Mouse (Mus musculus) ZHBTc4 (cell line): ENCODE results near the gene Atoh8.
A peak's percentile ranks its signal among the peaks of the same experiment; 100 is the strongest.

Experiments
- DNase-seq: peaks from one replicate; pipeline ENCODE4 v3.0.0-alpha.2; 2011; ENCODE audit warnings: low read depth, low spot score

Gene Atoh8

GRCm38 (mm10) chr6:72235098-72235806, at the start of gene Atoh8:
TSS of gene Atoh8 (minus strand) at chr6:72235577.
- DNase-seq = peak; percentile 62

DNA sequence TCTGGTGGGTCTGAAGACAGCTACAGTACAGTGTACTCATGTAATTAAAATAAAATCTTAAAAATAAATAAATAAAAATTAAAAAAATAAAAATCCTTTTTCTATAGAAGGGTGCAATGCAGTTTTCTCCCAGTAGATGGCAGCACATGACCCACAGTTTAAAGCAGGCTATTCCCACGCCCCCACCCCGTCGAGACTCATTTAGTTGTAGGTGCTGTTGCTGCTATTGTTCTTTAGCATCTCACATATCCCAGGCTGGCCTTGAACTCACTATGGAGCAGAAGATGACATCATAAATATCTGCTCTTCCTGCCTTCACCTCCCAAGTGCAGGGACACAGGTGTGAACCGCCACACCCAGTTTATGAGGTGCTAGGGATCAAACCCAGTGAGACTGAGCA, 48.5 kb upstream of the Atoh8 start:
- DNase-seq = peak; percentile 52

GRCm38 (mm10) chr6:72280410-72280998, 45.1 kb upstream of the Atoh8 start:
- no peak for DNase-seq

DNA sequence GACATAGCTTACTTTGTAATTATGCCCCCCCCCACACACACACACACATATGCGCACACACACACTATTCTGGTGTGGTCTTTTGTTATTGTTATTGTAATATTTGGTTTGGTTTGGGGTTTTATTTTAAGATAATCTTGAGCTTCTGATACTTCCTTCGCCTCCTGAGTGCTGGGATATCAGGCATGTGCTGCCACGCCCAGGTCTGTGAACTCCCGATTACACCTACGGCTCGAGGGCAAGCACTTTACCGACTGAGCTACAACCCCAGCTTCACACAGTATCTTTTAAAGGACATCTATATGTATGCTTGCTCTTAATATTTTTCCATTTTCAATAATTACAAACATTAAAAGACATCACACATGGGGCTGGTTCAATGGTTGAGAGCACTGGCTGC, 44.1 kb upstream of the Atoh8 start:
- no peak for DNase-seq

DNA sequence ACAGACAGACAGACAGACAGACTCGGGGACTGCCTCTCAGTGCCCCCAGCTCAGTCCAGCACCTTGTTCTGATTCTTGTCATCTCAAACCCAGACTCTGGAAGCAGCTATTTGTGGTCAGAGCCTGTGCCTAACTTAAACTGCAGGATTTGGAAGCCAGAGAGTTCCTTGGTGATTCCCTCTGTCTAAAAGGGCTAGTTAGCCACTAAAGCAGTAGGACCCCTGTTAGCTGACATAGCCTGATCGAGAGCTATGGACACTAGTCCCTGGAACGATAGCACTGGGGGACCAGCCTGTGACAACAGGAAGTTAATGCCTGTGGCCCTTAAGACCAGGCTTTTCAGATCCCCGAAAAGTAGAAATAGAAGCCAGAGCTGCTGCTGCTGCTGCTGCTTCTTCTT, 43.5 kb upstream of the Atoh8 start:
- no peak for DNase-seq

GRCm38 (mm10) chr6:72277508-72278166, 42.3 kb upstream of the Atoh8 start:
- no peak for DNase-seq

DNA sequence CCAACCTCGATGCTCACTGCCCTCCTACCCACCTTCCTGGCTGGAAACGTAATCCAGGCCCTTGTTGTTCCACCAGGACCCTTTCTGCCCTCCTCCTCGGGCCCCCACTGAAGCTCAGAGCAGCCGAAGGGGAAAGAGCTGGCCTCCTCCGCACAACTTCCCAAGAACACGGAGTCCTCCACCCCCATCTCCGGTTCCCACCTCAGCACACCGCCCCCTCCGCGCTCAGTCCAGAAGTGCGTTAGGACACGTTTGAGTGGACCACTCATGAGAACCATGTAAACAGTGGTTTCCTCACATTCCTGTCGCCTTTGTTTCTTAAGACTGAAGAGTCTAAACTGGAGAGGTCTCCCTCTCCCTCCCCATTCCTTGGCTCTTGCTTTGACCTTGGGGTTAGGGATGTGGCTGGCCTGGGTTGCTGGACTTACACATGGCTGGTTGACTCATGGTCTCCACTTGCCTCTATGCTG, 41.6 kb upstream of the Atoh8 start:
- no peak for DNase-seq

DNA sequence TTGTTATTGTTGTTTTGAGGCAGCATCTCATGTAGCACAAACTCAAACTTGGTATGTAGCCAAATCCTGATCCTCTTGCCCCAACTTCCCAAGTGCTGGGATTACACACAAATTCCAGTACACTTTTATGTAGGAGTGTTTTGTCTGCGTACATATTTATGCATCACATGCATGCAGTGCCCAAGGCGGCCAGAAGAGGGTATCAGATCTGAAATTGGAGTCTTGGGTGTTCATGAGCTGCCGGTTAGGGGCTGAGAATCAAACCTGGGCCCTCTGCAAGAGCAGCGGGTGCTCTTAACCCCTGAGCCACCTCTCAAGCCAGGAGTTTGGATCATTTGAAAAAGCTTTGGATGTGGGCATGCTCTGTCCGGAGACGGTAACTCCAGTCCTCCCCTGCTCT, 40.8 kb upstream of the Atoh8 start:
- peak; percentile 66 for DNase-seq

DNA sequence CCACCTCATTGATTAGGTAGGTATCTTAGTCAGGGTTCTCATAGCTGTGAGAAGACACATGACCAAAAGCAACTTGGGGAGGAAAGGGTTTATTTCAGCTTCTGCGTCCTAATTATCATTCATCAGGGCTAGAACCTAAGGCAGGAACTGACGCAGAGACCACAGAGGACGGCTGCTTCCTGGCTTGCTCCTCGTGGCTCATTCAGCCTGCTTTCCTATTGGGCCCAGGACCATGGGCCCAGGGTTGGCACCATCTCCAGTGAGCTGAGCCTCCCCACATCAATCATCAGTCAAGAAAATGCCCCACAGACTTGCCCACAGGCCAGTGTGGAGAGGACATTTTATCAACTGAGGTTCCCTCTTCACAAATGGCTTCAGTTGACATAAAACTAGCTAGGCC, 40.1 kb upstream of the Atoh8 start:
- DNase-seq = no peak

GRCm38 (mm10) chr6:72273153-72273552, 37.8 kb upstream of the Atoh8 start:
- peak; percentile 15 for DNase-seq

DNA sequence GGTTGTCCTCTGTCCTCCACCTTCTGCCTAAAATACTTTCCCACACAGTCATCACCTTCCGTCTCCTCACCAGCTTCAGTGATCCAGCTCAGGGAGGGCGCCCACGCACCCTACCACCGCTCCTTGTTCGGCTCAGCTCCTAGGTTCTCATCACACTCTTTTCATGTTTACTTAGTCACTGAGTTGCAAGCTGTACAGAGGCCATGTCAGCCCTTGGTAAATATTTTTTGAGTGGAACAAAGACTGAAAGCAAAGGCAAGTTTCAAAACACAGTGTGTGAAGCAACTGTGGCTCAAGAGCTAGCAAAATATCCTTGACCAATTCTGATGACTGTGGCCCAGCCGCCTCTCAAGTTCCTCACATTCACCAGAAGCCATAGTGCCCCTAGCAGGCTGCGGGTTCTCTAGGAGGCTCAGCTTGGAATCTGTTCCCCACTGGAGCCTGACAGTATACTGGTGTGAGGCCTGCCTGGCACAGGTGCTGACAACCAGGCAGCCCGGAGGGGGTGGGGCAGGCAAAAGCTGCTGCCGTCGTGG, 36.9 kb upstream of the Atoh8 start:
- DNase-seq = no peak

DNA sequence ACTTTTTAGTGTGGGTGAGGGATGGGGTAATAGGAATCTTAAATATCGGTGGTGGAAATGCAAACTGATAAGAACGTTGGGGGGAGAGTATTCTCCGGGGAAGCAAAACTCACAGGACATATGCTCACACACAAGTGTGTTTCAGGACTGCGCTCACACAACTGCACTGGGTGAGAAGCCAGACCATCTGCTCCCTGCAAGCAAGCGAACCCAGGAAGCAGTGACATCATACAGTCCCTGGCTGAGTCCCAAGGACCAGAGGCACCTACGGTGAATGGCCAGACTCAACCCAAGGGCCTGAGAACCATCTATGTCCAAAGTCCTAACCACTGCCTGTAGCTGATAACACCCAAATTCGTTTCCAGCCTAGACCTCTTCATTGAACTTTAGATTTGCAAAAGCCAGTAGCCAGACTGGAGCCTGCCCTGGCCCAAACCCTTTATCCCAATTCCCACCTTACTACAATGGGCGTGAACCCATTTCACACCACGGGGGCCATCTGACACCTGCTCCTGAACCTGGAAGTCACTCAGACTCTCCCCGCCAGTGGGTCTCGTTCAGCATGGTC, 35.7 kb upstream of the Atoh8 start:
- DNase-seq = no peak

- DNase-seq = no peak
Observed at GRCm38 (mm10) chr6:72270258-72270657, 34.9 kb upstream of the Atoh8 start.

DNA sequence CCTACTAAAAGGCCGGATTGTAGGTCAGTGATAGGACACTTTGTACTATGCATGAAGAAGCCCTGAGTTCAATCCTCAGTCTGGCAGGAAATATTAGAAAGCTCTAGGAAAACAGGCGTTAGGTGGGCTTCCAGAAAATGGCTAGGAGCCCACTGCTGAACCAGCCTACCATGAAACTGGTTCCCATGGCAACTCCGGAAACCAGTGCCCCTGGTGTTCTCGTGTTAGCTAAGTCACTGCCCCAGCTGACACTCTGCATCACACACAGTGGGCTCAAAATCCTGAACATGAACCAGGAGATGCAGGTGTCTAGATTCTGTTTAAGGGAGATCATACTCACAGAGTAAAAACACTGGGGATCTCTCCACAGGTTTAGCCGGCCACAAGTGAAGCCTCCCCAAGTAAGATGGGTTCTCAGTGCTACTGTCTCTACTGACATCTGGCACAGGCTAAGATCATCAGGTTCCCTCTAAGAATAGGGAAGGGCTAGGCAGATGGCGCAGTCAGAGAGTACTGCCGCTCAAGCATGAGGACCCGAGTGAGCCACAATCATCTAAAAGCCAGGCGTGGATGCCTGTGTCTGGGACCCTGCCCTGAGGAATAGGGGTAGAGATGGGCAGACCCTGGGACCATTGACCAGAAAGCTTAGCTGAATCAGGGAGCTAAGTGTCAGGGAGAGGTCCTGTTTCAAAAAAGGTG, 32.9 kb upstream of the Atoh8 start:
- no peak for DNase-seq

DNA sequence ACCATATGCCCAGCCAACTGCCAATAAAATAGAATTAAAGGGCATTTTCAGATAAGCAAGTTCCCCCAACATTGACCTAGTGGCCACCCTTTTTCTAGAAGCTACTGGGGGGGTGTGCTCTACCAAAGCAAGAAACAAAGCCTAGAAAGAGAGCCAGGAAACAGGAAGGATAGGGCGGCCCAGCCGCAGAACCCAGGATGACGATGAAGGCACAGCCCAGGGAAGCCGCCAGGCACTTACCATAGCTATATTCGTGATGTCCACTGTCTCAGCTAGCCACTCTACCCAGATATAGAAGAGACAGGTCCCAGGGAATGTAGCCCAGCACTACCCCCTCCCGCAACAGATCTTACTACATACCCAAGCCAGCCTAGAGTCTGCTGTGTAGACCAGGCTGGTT, 30.3 kb upstream of the Atoh8 start:
- DNase-seq = no peak

DNA sequence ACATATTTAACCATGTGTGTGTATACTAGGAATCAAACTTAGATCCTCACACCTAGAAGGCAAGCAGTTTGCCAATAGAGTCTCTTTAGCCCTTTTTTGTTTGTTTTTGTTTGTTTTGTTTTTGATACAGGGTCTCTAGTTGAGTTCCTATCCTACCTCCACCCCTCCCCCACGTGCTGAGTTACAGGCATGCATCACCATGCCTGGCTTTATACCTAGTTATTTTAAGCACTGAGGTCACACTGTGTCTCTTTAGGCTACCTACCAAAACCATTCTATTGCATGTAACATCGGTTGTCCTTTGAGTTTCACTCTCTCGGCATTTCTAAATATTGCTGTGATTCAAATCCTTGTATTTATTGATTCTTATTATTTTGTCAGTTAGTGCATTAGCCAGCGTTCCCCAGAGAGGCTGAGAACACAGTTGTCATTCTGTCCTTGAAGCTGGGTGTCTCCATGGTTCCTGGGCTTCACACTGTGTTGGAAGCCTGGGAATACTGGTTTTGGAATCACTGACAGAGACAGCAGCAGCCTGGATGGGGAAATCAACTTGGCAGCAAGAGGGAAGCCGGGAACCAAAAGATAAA, 28.4 kb upstream of the Atoh8 start:
- no peak for DNase-seq

DNA sequence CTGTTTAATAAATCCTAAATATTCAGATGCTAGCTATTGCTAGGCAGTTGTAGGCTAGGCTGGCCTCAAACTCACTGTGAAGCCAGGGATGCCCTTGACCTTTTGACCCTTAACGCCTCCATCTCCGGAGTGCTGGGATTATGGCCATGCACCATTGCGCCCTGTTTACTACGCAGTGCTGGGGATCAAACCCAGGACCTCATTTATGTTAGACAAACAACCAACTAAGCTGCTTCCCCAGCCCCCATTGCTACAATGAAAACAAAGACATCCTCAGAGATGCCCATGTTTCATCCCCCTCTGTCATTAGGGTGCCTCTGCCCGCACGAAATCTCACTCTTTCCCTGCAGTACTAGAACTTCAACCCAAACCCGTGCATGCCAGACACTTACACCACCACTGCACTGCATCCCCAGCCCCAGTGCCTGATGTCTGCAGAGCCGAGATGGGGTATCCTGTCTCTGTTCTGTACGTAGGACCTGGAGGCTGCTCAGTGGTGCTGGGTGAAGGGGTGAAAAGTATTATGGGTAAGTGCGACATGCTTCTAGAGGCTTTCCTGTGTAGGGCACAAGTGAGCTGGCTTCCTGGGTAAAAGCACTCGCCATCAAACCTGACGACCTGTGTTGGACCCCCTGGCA, 26.4 kb upstream of the Atoh8 start:
- DNase-seq = no peak

GRCm38 (mm10) chr6:72260981-72261682, 25.8 kb upstream of the Atoh8 start:
- DNase-seq = peak; percentile 91

GRCm38 (mm10) chr6:72259474-72259873, 24.1 kb upstream of the Atoh8 start:
- DNase-seq = no peak

GRCm38 (mm10) chr6:72255294-72255693, 19.9 kb upstream of the Atoh8 start:
- no peak for DNase-seq
